Mouse (Mus musculus) heart, adult 9 months (tissue): ENCODE data around the gene Psmb3.

Experiments
- DNase-seq, 2 experiments: peaks; one replicate each; pipeline ENCODE4 v3.0.0; 2022; ENCODE audit warnings: low spot score in 2 of 2

Psmb3 gene

GRCm38 (mm10) chr11:97758125-97758524 is 54.9 kb downstream of the Psmb3 start:
- DNase-seq = no peak

- no peak for DNase-seq
These were observed 55.7 kb downstream of the Psmb3 start for GRCm38 (mm10) chr11:97758942-97759341.

- DNase-seq = no peak
These were observed 58.4 kb downstream of the Psmb3 start for GRCm38 (mm10) chr11:97761638-97762037.
